Comparison of ENCODE assay signal across 19 mouse cellular contexts in genomic region chr12:80147563-80148214, GRCm38 (mm10). TPM values are rescaled to one million over a fixed set of nuclear protein-coding genes. Genes with fewer than 3 reads are reported as not detected.
DNase-seq lines count a peak whose midpoint lies in the region; ATAC-seq and TF ChIP-seq lines count a peak whose summit lies in the region.
"Had no signal": no experiment of that assay in that cellular context is flagged by ENCODE, and none has a peak within 500 bp of the region (broad histone marks: within the 10 kb centered on the region; RNA-seq: fewer than 3 reads in every experiment).

No protein-coding gene starts in this region.

- peaks cover 7% of the 10 kb centered on the region; the same call in 1 of the 2 replicates for H3K4me1 ChIP-seq in hindbrain, embryonic 15.5 days (replicated peaks)
- H3K4me1 ChIP-seq in hindbrain, embryonic 11.5 days (replicated peaks; ENCODE audit: control insufficient read depth, insufficient read depth, low read length) = no peaks in the 10 kb centered on the region
- peaks cover 10% of the 10 kb centered on the region; the same call in 1 of the 2 replicates for H3K4me1 ChIP-seq in midbrain, embryonic 12.5 days
- no peaks in the 10 kb centered on the region for H3K4me1 ChIP-seq in midbrain, embryonic 15.5 days
- H3K4me1 ChIP-seq in embryonic facial prominence, embryonic 14.5 days (ENCODE audit: control insufficient read depth, insufficient read depth, low read length) = 0 out of 2 replicates have a peak, but pooled peaks cover 4% of the 10 kb centered on the region
- H3K4me1 ChIP-seq in stomach, postnatal 0 days (replicated peaks; ENCODE audit: control insufficient read depth, insufficient read depth) = no peaks in the 10 kb centered on the region

- no peak overlapping the region for H3K27ac ChIP-seq in hindbrain, embryonic 15.5 days (replicated peaks)
- no peak overlapping the region for H3K27ac ChIP-seq in hindbrain, embryonic 11.5 days (ENCODE audit: low read depth, low read length)
- H3K27ac ChIP-seq in midbrain, embryonic 12.5 days (replicated peaks) = no peak overlapping the region
- H3K27ac ChIP-seq in midbrain, embryonic 15.5 days = no peak overlapping the region
- no peak overlapping the region for H3K27ac ChIP-seq in embryonic facial prominence, embryonic 14.5 days (replicated peaks; ENCODE audit: low read depth, low read length)
- peak overlapping the region; percentile 80 for H3K27ac ChIP-seq in stomach, postnatal 0 days (replicated peaks)
- H3K27ac ChIP-seq: midbrain, embryonic 13.5 days had no signal

- H3K36me3 ChIP-seq in hindbrain, embryonic 15.5 days = no peaks in the 10 kb centered on the region
- H3K36me3 ChIP-seq in hindbrain, embryonic 11.5 days (ENCODE audit: control insufficient read depth, insufficient read depth, low read length) = no peaks in the 10 kb centered on the region
- no peaks in the 10 kb centered on the region for H3K36me3 ChIP-seq in midbrain, embryonic 12.5 days
- no peaks in the 10 kb centered on the region for H3K36me3 ChIP-seq in midbrain, embryonic 15.5 days (replicated peaks)
- no peaks in the 10 kb centered on the region for H3K36me3 ChIP-seq in embryonic facial prominence, embryonic 14.5 days (ENCODE audit: control insufficient read depth, insufficient read depth, low read length)
- no peaks in the 10 kb centered on the region for H3K36me3 ChIP-seq in stomach, postnatal 0 days (ENCODE audit: control insufficient read depth, insufficient read depth, low read length)
- H3K36me3 ChIP-seq: heart, embryonic 13.5 days; liver, embryonic 13.5 days; midbrain, embryonic 13.5 days had no signal

- no peak for DNase-seq in hindbrain, embryonic 11.5 days (ENCODE audit: low spot score)
- DNase-seq in embryonic facial prominence, embryonic 14.5 days (ENCODE audit: low spot score) = peak; percentile 69
- DNase-seq in stomach, postnatal 0 days (ENCODE audit: low spot score) = no peak
- DNase-seq in natural killer cell, adult 2 months (ENCODE audit: low spot score in 2 of 2) = no peak
- DNase-seq: adrenal gland, postnatal 25 days; cerebellum, postnatal 14 days; gastrocnemius, postnatal 25 days; heart, postnatal 4 days; kidney, adult 9 months; layer of hippocampus, postnatal 36 days; left cerebral cortex, postnatal 4 days; liver, embryonic 13.5 days; lung, postnatal 4 days; thymus, adult 18-20 months had no signal

- H3K9ac ChIP-seq in hindbrain, embryonic 15.5 days = no peak overlapping the region
- no peak overlapping the region for H3K9ac ChIP-seq in hindbrain, embryonic 11.5 days (ENCODE audit: low read depth, low read length)
- H3K9ac ChIP-seq in midbrain, embryonic 12.5 days (replicated peaks) = 0 out of 2 replicates have a peak overlapping the region, but pooled peaks have one; percentile 3
- H3K9ac ChIP-seq in midbrain, embryonic 15.5 days = no peak overlapping the region
- H3K9ac ChIP-seq in embryonic facial prominence, embryonic 14.5 days (ENCODE audit: low read depth, low read length) = no peak overlapping the region
- H3K9ac ChIP-seq in stomach, postnatal 0 days (ENCODE audit: low read length) = no peak overlapping the region
- H3K9ac ChIP-seq: heart, embryonic 13.5 days; liver, embryonic 13.5 days; midbrain, embryonic 13.5 days had no signal

- H3K9me3 ChIP-seq in hindbrain, embryonic 15.5 days = no peaks in the 10 kb centered on the region
- no peaks in the 10 kb centered on the region for H3K9me3 ChIP-seq in hindbrain, embryonic 11.5 days (ENCODE audit: control insufficient read depth, low read length)
- H3K9me3 ChIP-seq in midbrain, embryonic 12.5 days = no peaks in the 10 kb centered on the region
- no peaks in the 10 kb centered on the region for H3K9me3 ChIP-seq in midbrain, embryonic 15.5 days
- H3K9me3 ChIP-seq in embryonic facial prominence, embryonic 14.5 days (ENCODE audit: control insufficient read depth, low read length) = peaks cover 6% of the 10 kb centered on the region; the same call in 1 of the 2 replicates
- H3K9me3 ChIP-seq in stomach, postnatal 0 days (ENCODE audit: control insufficient read depth, low read length) = no peaks in the 10 kb centered on the region
- H3K9me3 ChIP-seq: heart, embryonic 13.5 days; midbrain, embryonic 13.5 days had no signal

- peak; percentile 31; the same call in 1 of the 2 replicates for TF ChIP-seq CTCF in stomach, postnatal 0 days (IDR thresholded peaks at IDR 0.05; ENCODE audit: low read depth)

- no peak overlapping the region for H3K4me2 ChIP-seq in hindbrain, embryonic 15.5 days
- H3K4me2 ChIP-seq in hindbrain, embryonic 11.5 days (replicated peaks; ENCODE audit: low read depth, low read length) = no peak overlapping the region
- H3K4me2 ChIP-seq in midbrain, embryonic 12.5 days (replicated peaks) = no peak overlapping the region
- H3K4me2 ChIP-seq in midbrain, embryonic 15.5 days = no peak overlapping the region
- no peak overlapping the region for H3K4me2 ChIP-seq in embryonic facial prominence, embryonic 14.5 days (ENCODE audit: low read depth, low read length)
- H3K4me2 ChIP-seq in stomach, postnatal 0 days (replicated peaks; ENCODE audit: low read depth) = no peak overlapping the region
- H3K4me2 ChIP-seq: heart, embryonic 13.5 days; liver, embryonic 13.5 days; midbrain, embryonic 13.5 days had no signal

- no peak for TF ChIP-seq EP300 in stomach, postnatal 0 days (optimal IDR thresholded peaks at IDR 0.05)

- WGBS in hindbrain, embryonic 15.5 days = 83% methylated on average over 11 of the region's 11 CpGs
- WGBS in hindbrain, embryonic 11.5 days = 89% methylated on average over 11 of the region's 11 CpGs
- 86% methylated on average over 11 of the region's 11 CpGs for WGBS in midbrain, embryonic 12.5 days
- 88% methylated on average over 11 of the region's 11 CpGs for WGBS in midbrain, embryonic 15.5 days
- 69% methylated on average over 10 of the region's 11 CpGs for WGBS in embryonic facial prominence, embryonic 14.5 days
- WGBS in stomach, postnatal 0 days = 69% methylated on average over 11 of the region's 11 CpGs

- 0 out of 2 replicates have a peak, but pooled peaks have one; percentile 17 for ATAC-seq in hindbrain, embryonic 15.5 days (ENCODE audit: low FRiP score, low read depth)
- ATAC-seq in hindbrain, embryonic 11.5 days (ENCODE audit: low FRiP score) = no peak
- no peak for ATAC-seq in midbrain, embryonic 12.5 days (ENCODE audit: low FRiP score, low read depth)
- no peak for ATAC-seq in midbrain, embryonic 15.5 days (replicated peaks)
- peak; percentile 30; the same call in 1 of the 2 replicates for ATAC-seq in embryonic facial prominence, embryonic 14.5 days (ENCODE audit: low read depth)
- ATAC-seq in stomach, postnatal 0 days (ENCODE audit: low FRiP score, low TSS enrichment) = no peak

- H3K4me3 ChIP-seq in hindbrain, embryonic 15.5 days = no peak overlapping the region
- no peak overlapping the region for H3K4me3 ChIP-seq in hindbrain, embryonic 11.5 days (ENCODE audit: low read depth, low read length)
- H3K4me3 ChIP-seq in midbrain, embryonic 12.5 days = no peak overlapping the region
- no peak overlapping the region for H3K4me3 ChIP-seq in midbrain, embryonic 15.5 days
- H3K4me3 ChIP-seq in embryonic facial prominence, embryonic 14.5 days (ENCODE audit: low read depth, low read length) = no peak overlapping the region
- H3K4me3 ChIP-seq in stomach, postnatal 0 days (ENCODE audit: low read depth, low read length) = no peak overlapping the region
- H3K4me3 ChIP-seq: heart, embryonic 13.5 days; liver, embryonic 13.5 days; midbrain, embryonic 13.5 days had no signal

- no peaks in the 10 kb centered on the region for H3K27me3 ChIP-seq in hindbrain, embryonic 15.5 days
- H3K27me3 ChIP-seq in hindbrain, embryonic 11.5 days (ENCODE audit: control insufficient read depth, insufficient read depth, low read length) = no peaks in the 10 kb centered on the region
- H3K27me3 ChIP-seq in midbrain, embryonic 12.5 days = no peaks in the 10 kb centered on the region
- 0 out of 2 replicates have a peak, but pooled peaks cover 2% of the 10 kb centered on the region for H3K27me3 ChIP-seq in midbrain, embryonic 15.5 days (replicated peaks)
- H3K27me3 ChIP-seq in embryonic facial prominence, embryonic 14.5 days (replicated peaks; ENCODE audit: control insufficient read depth, insufficient read depth, low read length) = no peaks in the 10 kb centered on the region
- H3K27me3 ChIP-seq in stomach, postnatal 0 days (ENCODE audit: control insufficient read depth, insufficient read depth, low read length) = no peaks in the 10 kb centered on the region
- H3K27me3 ChIP-seq: heart, embryonic 13.5 days; liver, embryonic 13.5 days; midbrain, embryonic 13.5 days had no signal

RNA-seq across cellular contexts. Expression of gene Zfp36l1, which starts 34.9 kb away (rescaled TPM):
- 46.1 and 55.4 TPM in 2 replicates for polyA plus RNA-seq in hindbrain, embryonic 15.5 days (2015; fragmentation: Nextera tagmentation; extraction: Ambion mirVana)
- polyA plus RNA-seq in hindbrain, embryonic 11.5 days (2014; fragmentation: Nextera tagmentation; extraction: Ambion mirVana) = 112 and 127 TPM in 2 replicates
- 91.2 and 98.0 TPM in 2 replicates for polyA plus RNA-seq in midbrain, embryonic 12.5 days (2016; fragmentation: Nextera tagmentation; extraction: Ambion mirVana)
- 37.1 and 41.4 TPM in 2 replicates for polyA plus RNA-seq in midbrain, embryonic 15.5 days (2015; fragmentation: Nextera tagmentation; extraction: Ambion mirVana)
- 145 and 151 TPM in 2 replicates for polyA plus RNA-seq in embryonic facial prominence, embryonic 14.5 days (2014; fragmentation: Nextera tagmentation; extraction: Ambion mirVana)
- polyA plus RNA-seq in stomach, postnatal 0 days (2015; fragmentation: Nextera tagmentation; extraction: Ambion mirVana) = 90.8 and 98.5 TPM in 2 replicates

Comparison
In these comparisons a context has a peak if more than half of its experiments do, and no peak if none do; other contexts are left out.
1. ATAC-seq: peak in hindbrain, embryonic 15.5 days (single experiment) and embryonic facial prominence, embryonic 14.5 days (single experiment); none in hindbrain, embryonic 11.5 days (single experiment), midbrain, embryonic 12.5 days (single experiment), midbrain, embryonic 15.5 days (single experiment) and stomach, postnatal 0 days (single experiment).